Mouse (Mus musculus) heart, adult 18-20 months (tissue): Measurements from ENCODE around the gene Dlx2. TPM values are rescaled to one million over a fixed set of nuclear protein-coding genes. Genes with fewer than 3 reads are reported as not detected.

Experiments used
- DNase-seq, 2 experiments: peaks; one replicate each; pipeline ENCODE4 v3.0.0; 2021 to 2022; ENCODE audit warnings: mixed read lengths in 1 of 2
- long read RNA-seq, 2 experiments: library from polyadenylated mRNA; stranded (forward); transcript quantifications; one replicate each; pipeline ENCODE4 v2.0.0; 2021
- total RNA-seq, 2 experiments: library from RNA; stranded (reverse); gene quantifications; 2 replicates each; pipeline ENCODE4 v1.2.3; 2021

Dlx2 gene
- total RNA-seq: not detected
- long read RNA-seq, experiment 1: 0 reads
- long read RNA-seq, experiment 2: 0 reads

GRCm38 (mm10) chr2:71546640-71547071 lies at the start of gene Dlx2:
TSS of gene Dlx2 (minus strand) at chr2:71546754.
- peak in 1 of 2 experiments; percentile 40 for DNase-seq

- peak; percentile 20 to 55 for DNase-seq
Measured at GRCm38 (mm10) chr2:71594466-71594865, 47.9 kb upstream of the Dlx2 start.

DNA sequence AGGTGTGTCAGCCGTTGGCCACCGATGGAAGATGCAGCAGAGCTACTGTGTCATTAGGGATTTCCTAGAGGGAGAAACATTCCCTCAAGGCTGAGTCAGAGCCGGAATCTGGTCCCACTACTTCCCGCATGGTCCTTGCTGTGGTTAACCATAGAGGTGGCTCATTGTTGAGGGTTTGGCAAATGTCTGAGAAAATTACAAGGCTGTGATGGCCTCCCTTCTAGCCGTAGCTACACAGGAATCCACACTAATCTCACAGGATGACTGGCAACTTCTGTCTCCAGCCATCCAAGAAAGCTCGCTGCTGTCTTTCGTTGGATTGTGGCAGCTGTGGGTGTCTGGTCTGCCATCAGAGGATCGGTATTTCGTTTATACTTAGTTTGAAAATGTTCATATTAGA lies 42.6 kb upstream of the Dlx2 start:
- DNase-seq: no peak

DNA sequence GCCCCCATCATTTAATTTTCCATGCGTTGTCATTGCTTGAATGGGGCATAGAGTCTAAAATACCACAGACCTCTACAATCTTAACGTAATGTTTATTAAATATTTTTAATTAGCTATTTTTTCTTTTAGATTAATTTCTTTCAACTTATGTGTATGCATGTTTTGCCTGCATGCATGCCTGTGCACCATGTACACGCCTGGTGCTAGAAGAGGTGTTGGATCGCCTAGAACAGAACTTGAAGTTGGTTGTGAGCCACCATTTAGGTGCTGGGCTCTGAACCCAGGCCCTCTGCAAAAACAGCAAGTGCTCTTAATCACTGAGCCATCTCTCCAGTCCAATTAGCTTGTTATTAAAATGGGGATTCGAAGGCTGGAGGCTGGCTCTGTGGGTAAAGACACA lies 34.9 kb upstream of the Dlx2 start:
- no peak for DNase-seq

DNA sequence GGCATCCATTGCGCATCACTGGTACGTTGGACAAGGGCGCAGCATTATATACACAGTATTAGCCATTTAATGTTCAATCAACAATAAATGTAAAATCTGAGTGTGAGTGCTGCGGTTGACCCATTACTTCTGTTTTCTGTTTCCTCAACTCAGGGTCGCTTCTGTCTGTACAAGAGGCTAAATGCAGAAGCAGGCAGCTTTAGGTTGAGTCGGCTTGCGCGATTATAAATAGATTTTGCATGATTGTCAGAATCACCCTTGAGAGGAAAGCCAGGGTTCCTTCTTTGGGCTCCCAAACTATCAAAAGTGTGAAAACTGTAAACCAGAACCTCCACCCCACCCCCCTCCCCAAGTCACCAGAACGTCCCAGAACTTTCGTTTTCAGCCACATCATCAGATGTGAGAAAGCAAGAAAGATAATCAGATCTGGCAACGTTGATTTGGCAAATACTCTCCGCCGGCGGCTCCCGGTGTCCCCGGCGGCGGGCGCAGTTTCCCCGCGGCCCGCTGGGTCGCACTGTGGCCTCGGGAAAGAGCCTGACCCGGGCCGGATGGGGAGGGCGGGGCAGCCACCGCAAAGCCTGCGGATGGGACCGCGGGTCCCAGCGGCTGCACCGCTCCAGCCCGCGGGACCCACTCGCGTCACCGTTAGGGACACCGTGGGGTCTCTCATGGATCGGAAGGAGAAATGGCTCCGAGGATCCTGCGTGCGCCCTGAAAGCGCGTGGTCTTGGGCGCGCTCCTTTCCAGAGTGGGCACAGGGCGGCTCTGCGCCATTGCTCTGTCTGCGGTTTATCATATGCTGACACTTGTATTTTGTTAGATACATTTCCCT lies 34.3 kb upstream of the Dlx2 start:
- peak; percentile 62 to 69 for DNase-seq

- DNase-seq: no peak
Measured at GRCm38 (mm10) chr2:71577059-71577458, 30.5 kb upstream of the Dlx2 start.

- no peak for DNase-seq
Measured at GRCm38 (mm10) chr2:71573736-71574135, 27.2 kb upstream of the Dlx2 start.

- no peak for DNase-seq
Measured at GRCm38 (mm10) chr2:71566466-71566865, 19.9 kb upstream of the Dlx2 start.

- no peak for DNase-seq
Measured at GRCm38 (mm10) chr2:71556071-71556470, 9.5 kb upstream of the Dlx2 start.

DNA sequence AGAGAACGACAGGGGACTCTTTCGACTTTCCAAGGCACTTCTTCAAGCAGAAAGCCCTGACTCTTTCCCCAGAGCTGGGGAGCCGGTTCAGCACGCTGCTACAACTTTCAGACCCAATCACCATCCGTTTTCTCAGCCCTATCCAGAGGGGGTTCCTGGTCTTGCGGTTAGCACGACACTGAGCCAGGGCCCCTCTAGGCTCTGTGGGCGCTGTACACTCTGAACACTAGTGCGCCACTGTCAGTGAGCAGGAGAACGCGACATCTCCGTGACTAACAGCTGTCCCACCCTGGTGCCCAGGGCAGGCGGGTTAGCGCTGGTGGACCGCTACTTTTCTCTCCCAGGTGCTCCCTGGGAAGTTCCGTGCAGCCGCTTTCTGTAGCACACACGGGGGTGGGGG lies 5.2 kb upstream of the Dlx2 start:
- DNase-seq: no peak

DNA sequence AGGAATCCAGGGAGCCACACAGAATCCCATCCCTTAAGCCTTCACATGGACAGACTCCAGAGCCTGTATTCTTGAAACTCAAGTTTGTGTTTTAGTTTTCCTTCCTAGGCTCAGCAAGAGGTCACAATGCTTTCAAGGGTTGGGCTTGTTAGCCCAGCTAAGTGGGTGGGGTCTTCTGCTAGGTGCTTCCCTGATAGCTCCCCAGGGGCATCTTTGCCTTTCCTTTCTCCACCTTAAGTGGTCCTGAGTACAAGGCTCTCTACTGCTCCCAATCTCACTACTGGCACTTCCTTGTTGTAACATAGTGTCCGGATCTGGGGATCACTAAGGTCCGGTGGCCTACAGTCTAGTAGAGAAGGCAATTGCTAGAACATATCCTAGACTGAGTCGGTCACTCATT lies 3.8 kb upstream of the Dlx2 start:
- no peak for DNase-seq

GRCm38 (mm10) chr2:71547829-71548228 lies 1.3 kb upstream of the Dlx2 start:
- peak; percentile 62 to 85 for DNase-seq

DNA sequence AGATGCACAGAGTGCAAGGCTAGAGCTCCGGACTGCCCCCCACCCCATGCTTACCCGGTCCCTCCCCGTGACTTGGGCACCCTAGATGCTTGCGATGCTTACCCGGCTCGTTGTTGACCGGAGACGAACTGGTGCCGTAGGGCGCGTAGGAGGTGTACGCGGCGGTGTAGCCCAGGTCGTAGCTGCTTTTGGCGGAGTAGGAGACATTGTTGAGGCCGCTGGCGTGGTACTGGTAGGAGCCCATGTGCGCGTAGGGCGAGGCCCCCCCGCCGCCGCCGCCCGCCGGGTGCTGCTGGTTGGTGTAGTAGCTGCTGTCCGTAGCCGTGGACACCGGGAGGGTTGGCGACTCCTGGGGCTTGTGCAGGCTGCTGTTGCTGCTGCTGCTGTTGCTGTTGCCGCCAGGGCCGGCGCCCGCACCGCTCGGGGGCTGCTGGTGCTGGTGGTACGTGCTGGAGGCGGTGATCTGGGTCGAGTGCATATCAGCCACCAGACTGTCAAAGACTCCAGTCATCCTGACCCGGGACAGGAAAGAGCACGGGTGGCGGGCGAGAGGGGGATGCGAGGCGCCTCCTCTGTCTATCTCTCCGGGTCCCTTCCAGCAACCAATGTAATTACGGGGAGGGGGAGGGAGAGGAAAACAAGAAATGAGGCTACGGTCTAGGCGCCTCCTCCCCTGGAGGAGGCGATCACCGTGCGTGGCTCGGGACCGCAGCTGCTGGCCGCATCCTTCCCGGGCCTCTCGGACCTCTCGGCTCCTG lies 493 bp downstream of the Dlx2 start:
- peak in 1 of 2 experiments; percentile 46 for DNase-seq

GRCm38 (mm10) chr2:71545401-71545881 lies 1.1 kb downstream of the Dlx2 start:
- DNase-seq: peak in 1 of 2 experiments; percentile 67

DNA sequence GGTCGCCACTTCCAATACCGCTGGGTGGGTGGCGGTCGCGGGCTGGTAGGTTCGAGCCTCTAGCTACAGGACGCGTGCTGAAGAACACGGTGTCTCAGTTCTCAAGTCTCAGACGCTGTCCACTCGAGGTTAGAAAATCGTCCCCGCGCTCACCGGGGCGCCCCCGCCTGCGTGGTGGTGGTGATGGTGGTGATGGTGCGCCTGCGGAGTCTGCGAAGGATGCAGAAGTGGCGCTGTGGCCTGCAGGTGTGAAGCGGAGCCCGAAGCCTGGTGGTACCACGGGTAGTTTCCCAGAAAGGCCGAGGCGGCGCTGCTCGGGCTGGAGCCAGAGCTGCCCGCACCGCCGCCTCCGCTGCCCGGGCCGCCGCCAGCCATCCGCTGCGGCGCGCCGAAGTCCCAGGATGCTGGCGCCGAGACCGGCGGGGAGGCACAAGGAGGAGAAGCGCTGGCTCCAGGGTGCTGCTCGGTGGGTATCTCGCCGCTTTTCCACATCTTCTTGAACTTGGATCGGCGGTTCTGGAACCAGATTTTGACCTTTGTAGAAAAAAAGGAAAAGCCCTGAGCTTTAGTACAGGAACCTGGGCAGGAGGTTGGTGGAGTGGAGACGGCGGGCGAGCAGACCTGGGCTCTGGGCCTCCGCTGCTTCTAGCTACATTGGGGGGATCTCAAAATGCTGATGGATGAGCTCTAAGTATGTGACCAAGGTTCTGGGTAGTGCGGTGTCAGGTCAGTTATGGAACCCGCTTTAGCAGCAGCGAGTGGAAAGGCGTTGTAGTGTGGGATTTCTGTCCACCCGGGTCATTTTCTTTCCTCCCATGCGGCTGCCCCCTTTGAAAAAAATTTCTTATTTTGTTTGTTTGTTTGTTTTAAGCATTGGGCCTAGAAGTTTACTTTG lies 1.9 kb downstream of the Dlx2 start:
- DNase-seq: peak in 1 of 2 experiments; percentile 46

DNA sequence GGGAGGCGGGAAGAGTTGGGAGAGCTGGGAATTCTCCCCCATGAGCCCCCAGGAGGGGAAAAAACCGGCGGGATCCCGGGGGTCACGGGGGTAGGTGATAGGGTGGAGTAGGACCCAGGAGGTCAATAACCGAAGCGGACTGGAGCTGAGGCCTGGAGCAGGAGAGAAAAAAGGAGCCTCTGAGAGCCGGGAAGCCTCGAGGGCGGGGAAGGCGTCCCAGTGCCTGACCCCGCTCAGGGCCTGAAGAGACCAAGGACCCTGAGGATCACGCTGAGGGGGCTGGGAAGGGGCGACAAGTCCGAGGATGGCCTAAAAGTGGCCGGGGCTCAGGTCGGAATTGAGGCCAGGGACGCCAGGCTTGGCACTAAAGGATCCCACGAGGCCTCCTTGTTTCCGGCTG lies 2.6 kb downstream of the Dlx2 start:
- DNase-seq: peak in 1 of 2 experiments; percentile 30

DNA sequence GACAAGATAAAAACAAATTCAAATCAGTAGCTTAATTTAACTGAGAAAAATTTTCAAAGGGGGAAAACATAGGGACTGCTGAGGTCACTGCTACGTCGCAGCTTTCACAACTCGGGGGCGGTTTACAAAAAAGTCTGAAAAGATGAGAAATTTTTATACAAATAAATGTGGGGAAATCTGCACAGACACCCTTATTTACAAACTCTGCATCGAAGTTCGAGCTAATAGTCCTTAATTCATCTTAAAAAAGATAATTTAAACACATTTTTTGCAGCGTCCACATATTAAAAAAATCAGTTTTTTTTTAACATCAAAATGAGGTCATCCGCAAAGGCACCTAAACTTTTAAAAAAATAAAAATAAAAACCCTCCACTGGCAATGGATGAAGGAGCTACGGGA lies 3.0 kb downstream of the Dlx2 start:
- peak in 1 of 2 experiments; percentile 24 for DNase-seq

GRCm38 (mm10) chr2:71542816-71543301 lies 3.7 kb downstream of the Dlx2 start:
- DNase-seq: peak in 1 of 2 experiments; percentile 56

DNA sequence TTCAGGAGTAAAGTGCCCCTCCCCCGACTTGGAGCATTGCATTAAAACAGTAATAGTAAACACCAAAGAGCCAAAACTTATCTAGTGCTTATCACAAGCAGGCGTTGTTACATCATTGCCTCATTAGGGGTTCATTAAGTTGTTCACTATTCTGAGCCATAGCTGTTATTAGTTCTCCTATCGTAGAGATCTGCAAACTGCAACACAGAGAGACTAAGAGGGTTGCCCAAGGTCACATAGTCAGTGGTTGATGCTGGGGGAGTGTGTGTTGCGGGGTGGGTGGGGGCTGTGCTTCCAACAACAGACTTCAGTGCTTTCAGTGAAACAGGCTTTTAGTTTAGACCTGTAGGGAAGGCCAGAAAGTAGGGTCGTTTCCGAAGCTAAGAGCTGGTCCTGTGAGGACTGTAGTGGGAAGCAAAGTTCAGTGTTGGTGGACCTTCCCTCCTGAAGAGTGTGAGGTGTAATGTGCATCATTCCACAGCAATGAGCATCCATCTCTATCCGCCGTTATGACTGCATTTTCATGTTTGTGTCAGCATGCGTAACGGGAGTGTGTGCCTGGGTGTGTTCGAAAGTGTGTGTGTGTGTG lies 4.2 kb downstream of the Dlx2 start:
- DNase-seq: peak in 1 of 2 experiments; percentile 18

DNA sequence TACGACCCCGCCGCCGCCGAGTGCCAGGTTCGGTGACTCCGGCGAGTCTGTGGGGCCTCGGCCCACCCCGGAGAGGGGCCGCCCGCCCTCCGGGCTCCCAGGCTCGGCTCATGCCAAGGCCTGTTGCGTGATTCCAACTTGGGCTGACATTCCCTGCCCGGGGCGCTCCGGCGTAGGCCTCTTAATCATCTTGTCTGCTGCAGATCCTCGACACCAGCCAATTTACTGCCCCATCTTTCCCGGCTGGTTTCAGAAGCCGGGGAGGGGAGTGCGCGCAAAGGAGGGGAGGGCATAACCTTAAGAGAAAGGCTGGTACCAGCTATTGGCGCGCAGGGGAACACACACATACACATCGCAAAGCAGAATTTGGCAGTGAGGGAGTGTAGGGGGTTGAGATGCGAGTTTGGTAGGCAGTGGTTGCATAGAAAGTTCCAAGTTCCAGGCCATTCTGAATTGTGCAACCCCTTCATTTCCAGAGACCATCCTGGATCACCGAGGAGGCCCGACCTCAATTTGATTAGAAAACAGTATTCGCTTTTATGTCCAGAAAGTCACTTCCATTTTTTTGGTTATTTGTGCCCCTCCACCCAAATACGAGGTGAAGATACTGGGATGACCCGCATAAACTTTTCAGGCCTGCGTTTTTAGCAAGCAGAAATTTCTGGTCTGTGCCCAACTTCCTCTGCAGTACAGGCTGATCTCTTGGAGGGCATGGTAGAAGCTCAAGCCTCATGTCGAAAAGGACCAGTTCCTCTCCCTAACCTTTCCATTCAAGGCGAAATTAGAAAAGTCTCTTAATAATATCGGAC lies 4.9 kb downstream of the Dlx2 start:
- DNase-seq: peak in 1 of 2 experiments; percentile 34
